Mouse (Mus musculus) midbrain, postnatal 0 days (tissue): ENCODE data around the gene Nfatc2ip. TPM values are rescaled to one million over a fixed set of nuclear protein-coding genes. Genes with fewer than 3 reads are reported as not detected.
A peak's percentile ranks its signal among the peaks of the same experiment; 100 is the strongest.

Source experiments
- ATAC-seq: fragments of 200-750 bp; cut with Nextera tagmentation; 2 replicates; pipeline ENCODE4 v1.8.0; 2017; ENCODE audit warnings: moderate number of reproducible peaks, mild to moderate bottlenecking, moderate TSS enrichment, moderate library complexity; ENCODE audit not compliant: low FRiP score
- DNase-seq: peaks from one replicate; pipeline ENCODE4 v3.0.0-alpha.2; 2015; ENCODE audit warnings: low spot score
- H3K27ac ChIP-seq: fragments of 300-500 bp; sonication (generic); 2 replicates; pipeline ENCODE4 v1.5.1; 2014; ENCODE audit warnings: low read depth, mild to moderate bottlenecking, low read length, mixed read lengths
- H3K27me3 ChIP-seq: fragments of 300-500 bp; sonication (generic); 2 replicates; pipeline ENCODE4 v1.6.1; 2014; ENCODE audit warnings: low read length, control low read depth, mixed read lengths; ENCODE audit not compliant: insufficient read depth
- H3K36me3 ChIP-seq: fragments of 300-500 bp; sonication (generic); 2 replicates; pipeline ENCODE4 v1.6.1; 2014; ENCODE audit warnings: low read length, control low read depth, mixed read lengths; ENCODE audit not compliant: insufficient read depth
- H3K4me1 ChIP-seq: fragments of 300-500 bp; sonication (generic); 2 replicates; pipeline ENCODE4 v1.6.1; 2014; ENCODE audit warnings: mild to moderate bottlenecking, control low read depth, antibody characterized with exemption, low read length, mixed read lengths; ENCODE audit not compliant: insufficient read depth
- H3K4me2 ChIP-seq: fragments of 300-500 bp; sonication (generic); 2 replicates; pipeline ENCODE4 v1.6.1; 2014; ENCODE audit warnings: low read depth, mild to moderate bottlenecking, low read length, mixed read lengths; ENCODE audit not compliant: poor library complexity, severe bottlenecking
- H3K4me3 ChIP-seq: fragments of 300-500 bp; sonication (generic); 2 replicates; pipeline ENCODE4 v1.5.1; 2014; ENCODE audit warnings: low read depth, mild to moderate bottlenecking, low read length, moderate library complexity
- H3K9ac ChIP-seq: fragments of 300-500 bp; sonication (generic); replicated peaks from 2 replicates; pipeline ENCODE4 v1.6.1; 2014; ENCODE audit warnings: mild to moderate bottlenecking, low read length, moderate library complexity, mixed read lengths; ENCODE audit not compliant: poor library complexity, severe bottlenecking
- H3K9me3 ChIP-seq: fragments of 300-500 bp; sonication (generic); 2 replicates; pipeline ENCODE4 v1.6.1; 2016; ENCODE audit warnings: low read length, control low read depth
- CTCF ChIP-seq: IDR thresholded peaks from 2 replicates; pipeline ENCODE4 v1.5.1; 2016; ENCODE audit warnings: antibody characterized with exemption, mild to moderate bottlenecking
- WGBS: fragments of 180-500 bp; shearing (Covaris S2); extraction: QIAGEN DNeasy Blood & Tissue Kit; methylation state at CpG from one replicate; pipeline ENCODE4 v1.1.7; 2014; 5-methylcytosine and 5-hydroxymethylcytosine counted together
- polyA plus RNA-seq: library from polyadenylated mRNA; unstranded; fragments of >200 nt; fragmentation: Nextera tagmentation; extraction: Ambion mirVana; gene quantifications from 2 replicates; pipeline ENCODE4 v1.2.1, GENCODE M21; 2015
- total RNA-seq: library from RNA; depleted of rRNA; stranded (reverse); fragments of >200 nt; gene quantifications from 2 replicates; pipeline ENCODE4 v1.2.3, GENCODE M21; 2014

Nfatc2ip gene
- total and polyA plus RNA-seq, 2 experiments from 2014 or later = 2.4 to 6.0 TPM

- H3K36me3 ChIP-seq = peaks cover 49% of the 10 kb centered on the region
- 90% methylated on average over 8 of the region's 8 CpGs for WGBS
- ATAC-seq = no peak
Observed at GRCm38 (mm10) chr7:126368367-126368766, 28.2 kb downstream of the Nfatc2ip start.

DNA sequence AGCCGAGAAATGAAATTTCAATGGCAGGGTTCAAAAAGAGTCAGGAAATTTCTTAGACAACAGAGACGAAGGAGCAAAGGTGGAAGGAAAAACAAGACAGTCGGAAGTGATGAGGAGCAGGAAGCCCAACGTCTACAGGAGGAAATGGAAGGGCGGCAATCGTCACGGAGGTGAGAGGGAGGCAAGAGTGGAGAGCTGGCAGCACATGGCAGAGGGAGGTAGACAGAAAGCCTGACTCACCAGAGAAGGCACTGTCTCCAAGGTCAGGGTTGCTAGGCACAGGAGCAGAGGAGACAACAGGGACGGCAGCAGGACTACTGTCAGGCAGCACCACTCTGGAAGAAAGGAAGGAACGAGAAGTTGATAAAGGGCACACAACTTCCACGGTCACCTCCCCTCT lies 28.9 kb downstream of the Nfatc2ip start:
- Histone ChIP-seq H3K27ac (no peak overlapping the region), H3K4me1 (no peaks in the 10 kb centered on the region), H3K36me3 (peaks cover 48% of the 10 kb centered on the region), H3K4me2 (no peak overlapping the region), H3K27me3 (no peaks in the 10 kb centered on the region), H3K4me3 (no peak overlapping the region), H3K9me3 (no peaks in the 10 kb centered on the region), H3K9ac (no peak overlapping the region)
- DNase-seq (no peak), ATAC-seq (no peak)
- no peak for TF ChIP-seq CTCF
- WGBS = 90% methylated on average over 10 of the region's 10 CpGs

More at GRCm38 (mm10) chr7:126368367-126368766, 28.2 kb downstream of the Nfatc2ip start:
- DNase-seq = no peak
- Histone ChIP-seq H3K27ac (no peak overlapping the region), H3K4me2 (no peak overlapping the region), H3K9ac (no peak overlapping the region), H3K27me3 (no peaks in the 10 kb centered on the region), H3K9me3 (no peaks in the 10 kb centered on the region), H3K4me3 (no peak overlapping the region), H3K4me1 (no peaks in the 10 kb centered on the region)
- no peak for TF ChIP-seq CTCF

GRCm38 (mm10) chr7:126363038-126363437 lies 33.5 kb downstream of the Nfatc2ip start:
- Histone ChIP-seq H3K9me3 (no peaks in the 10 kb centered on the region), H3K27ac (no peak overlapping the region), H3K4me3 (no peak overlapping the region), H3K4me1 (no peaks in the 10 kb centered on the region), H3K9ac (no peak overlapping the region), H3K27me3 (no peaks in the 10 kb centered on the region), H3K4me2 (no peak overlapping the region), H3K36me3 (peaks cover 12% of the 10 kb centered on the region)
- WGBS = 90% methylated on average over 6 of the region's 6 CpGs
- no peak for TF ChIP-seq CTCF
- DNase-seq (no peak), ATAC-seq (no peak)

DNA sequence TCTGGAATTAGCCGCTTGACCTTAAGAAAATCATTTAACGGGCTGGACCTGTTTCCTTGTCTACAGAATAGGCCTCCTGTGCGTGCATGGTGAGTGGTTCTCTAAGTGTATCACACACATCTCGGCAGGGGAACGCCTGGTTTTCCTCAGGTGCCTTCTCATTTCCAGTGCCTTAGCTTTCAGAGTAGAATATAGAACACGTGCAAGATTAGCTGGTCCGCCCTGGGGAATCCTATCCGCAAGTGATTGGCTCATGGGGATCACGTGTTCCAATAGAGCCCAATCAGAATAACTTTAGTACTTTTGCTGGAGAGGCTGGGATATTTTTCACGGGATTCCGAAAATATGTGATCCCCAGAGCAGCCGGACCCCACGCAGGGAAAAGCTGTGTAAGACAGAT lies 37.5 kb downstream of the Nfatc2ip start:
- DNase-seq (peak; percentile 15), ATAC-seq (no peak)
- Histone ChIP-seq H3K4me3 (no peak overlapping the region), H3K4me2 (no peak overlapping the region), H3K36me3 (peaks cover 7% of the 10 kb centered on the region), H3K9me3 (no peaks in the 10 kb centered on the region), H3K4me1 (peaks cover 8% of the 10 kb centered on the region; the same call in 1 of the 2 replicates), H3K27ac (no peak overlapping the region), H3K9ac (no peak overlapping the region), H3K27me3 (no peaks in the 10 kb centered on the region)
- TF ChIP-seq CTCF = no peak
- 77% methylated on average over 13 of the region's 13 CpGs for WGBS

DNA sequence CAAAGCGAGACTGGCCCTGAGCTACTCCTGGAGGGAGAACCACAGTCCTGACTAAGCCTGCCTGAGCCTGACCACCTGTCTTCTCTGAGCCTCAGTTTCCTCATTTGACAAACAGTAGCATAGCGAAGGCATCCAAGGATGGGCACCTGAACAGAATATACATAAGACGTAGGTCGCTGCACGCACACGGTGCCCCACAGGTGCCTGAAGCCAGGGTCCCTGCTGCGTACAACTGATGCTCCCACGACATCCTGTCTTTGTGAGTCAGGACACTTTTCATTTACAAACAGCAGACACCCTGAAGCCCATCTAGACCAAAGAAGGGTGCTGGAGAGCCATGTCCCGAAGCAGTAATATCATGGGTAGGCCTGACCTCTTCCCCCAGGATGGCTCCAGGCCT lies 38.1 kb downstream of the Nfatc2ip start:
- 93% methylated on average over 9 of the region's 9 CpGs for whole genome bisulfite sequencing
- no peak for TF ChIP-seq CTCF

GRCm38 (mm10) chr7:126357838-126358237 lies 38.7 kb downstream of the Nfatc2ip start:
- no peak overlapping the region for H3K4me3 ChIP-seq
- no peaks in the 10 kb centered on the region; the same call in 1 of the 2 replicates for H3K36me3 ChIP-seq
- DNase-seq (no peak), ATAC-seq (no peak)
- no peak for TF ChIP-seq CTCF
- H3K27me3 ChIP-seq = no peaks in the 10 kb centered on the region
- no peak overlapping the region for H3K4me2 ChIP-seq
- H3K4me1 ChIP-seq = peaks cover 8% of the 10 kb centered on the region; the same call in 1 of the 2 replicates
- WGBS = 95% methylated on average over 6 of the region's 6 CpGs
- no peak overlapping the region for H3K27ac ChIP-seq
- no peaks in the 10 kb centered on the region for H3K9me3 ChIP-seq
- no peak overlapping the region for H3K9ac ChIP-seq

More for the DNA sequence above, 38.1 kb downstream of the Nfatc2ip start:
- H3K9me3 ChIP-seq = no peaks in the 10 kb centered on the region
- no peak overlapping the region for H3K4me2 ChIP-seq
- no peak overlapping the region for H3K9ac ChIP-seq
- ATAC-seq (no peak), DNase-seq (no peak)
- H3K4me3 ChIP-seq = no peak overlapping the region
- H3K36me3 ChIP-seq = peaks cover 4% of the 10 kb centered on the region; the same call in 1 of the 2 replicates
- peaks cover 8% of the 10 kb centered on the region; the same call in 1 of the 2 replicates for H3K4me1 ChIP-seq
- no peak overlapping the region for H3K27ac ChIP-seq
- H3K27me3 ChIP-seq = no peaks in the 10 kb centered on the region
